Mouse (Mus musculus) lung, adult 10 weeks (tissue): ENCODE data around the gene Map7. TPM values are rescaled to one million over a fixed set of nuclear protein-coding genes. Genes with fewer than 3 reads are reported as not detected.

Experiments
- polyA plus RNA-seq: library from polyadenylated mRNA; stranded (reverse); fragments of 350-450 nt; fragmentation: Illumina TruSeq; extraction: RNeasy Lipid Tissue Mini Kit (QIAGEN cat#74804); gene quantifications from one replicate; pipeline ENCODE4 v1.2.3, GENCODE M21; 2014; ENCODE audit warnings: low read depth, low replicate concordance; ENCODE audit not compliant: insufficient read depth

Map7 gene
- polyA plus RNA-seq = 8.3 TPM

DNA sequence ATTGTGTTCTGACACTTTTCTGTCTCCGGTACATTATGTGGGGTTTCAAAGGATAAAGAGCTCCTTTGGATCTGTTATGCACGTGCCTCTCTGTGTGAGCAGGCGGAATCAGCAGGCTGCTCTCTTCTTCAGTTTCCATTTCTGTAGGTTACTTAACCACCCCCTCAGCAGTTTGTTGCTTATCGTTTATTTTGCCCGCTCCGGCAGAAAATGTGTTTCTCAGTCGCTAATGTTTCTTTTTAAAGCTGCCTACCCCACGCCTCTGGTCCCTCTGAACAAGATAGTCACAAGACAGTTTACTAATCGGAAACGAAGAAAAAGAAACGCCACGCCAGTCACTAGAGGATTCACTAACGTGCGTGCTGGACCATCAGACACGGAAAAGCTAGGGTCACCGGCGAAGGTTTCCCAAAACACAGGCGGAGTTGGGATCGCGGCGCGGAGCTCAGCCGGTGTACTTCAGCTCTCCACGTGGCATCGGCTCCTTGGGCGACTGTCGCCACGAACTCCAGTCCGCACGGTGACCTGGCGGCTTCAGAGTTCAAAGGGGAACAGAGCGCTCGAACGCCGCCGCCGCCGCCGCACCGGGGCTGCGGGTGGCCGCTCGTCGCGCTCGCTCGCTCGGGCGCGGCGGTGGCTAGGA lies at the start of gene Map7:
Gene Map7, plus strand, starts transcription at position 342 of the 643 bp plus-strand sequence.

DNA sequence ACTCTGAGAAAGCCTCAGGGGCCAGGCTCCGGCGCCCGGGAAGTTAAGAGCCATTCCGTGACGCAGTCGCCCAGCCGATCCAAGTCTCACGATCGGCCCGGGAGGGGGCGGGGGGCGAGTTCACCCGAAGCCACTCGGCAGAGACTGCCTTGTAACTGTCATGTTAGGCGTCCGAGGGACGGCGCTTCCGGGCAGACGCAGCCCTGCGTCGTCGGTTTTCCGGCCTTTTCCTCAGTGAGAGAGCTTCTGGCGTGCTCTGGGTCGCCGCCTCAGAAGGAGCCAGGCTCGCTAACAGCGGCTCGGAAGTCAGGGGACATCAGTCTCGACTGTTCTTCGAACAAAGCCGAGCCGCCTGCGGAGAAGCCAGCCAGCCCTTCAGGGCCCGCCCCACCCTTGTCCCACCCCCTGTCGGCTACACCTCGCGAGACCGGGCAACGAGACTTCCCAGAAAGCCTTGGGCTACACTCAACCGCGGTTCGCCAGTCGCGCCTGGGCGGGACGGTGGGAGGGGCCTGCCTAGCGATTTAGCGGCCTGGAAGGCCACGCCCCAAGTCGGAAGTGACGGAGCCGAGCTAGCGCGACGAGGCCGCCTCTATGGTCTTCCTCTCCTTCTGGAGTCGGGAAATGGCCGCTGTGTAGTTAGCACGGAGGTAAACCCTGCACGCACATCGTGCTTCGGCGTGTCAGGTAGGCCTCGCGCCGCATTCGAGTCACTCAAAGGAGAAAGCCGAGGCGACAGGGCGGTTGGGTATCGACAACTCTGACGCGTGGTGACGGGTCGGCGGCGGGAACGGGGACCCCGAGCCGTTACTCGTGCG lies 163.9 kb downstream of the Map7 start, which contains the start of gene Bclaf1:
Gene Bclaf1, plus strand, starts transcription at position 552 of the 818 bp plus-strand sequence.

Other genes with a start within 250 kb of the Map7 start
- gene Pex7, start 240.8 kb upstream of the Map7 start, polyA plus RNA-seq = 26.7 TPM
- gene Map3k5, start 214.0 kb upstream of the Map7 start, polyA plus RNA-seq = 9.6 TPM
- 25.7 TPM for gene Bclaf1, start 164.0 kb downstream of the Map7 start, polyA plus RNA-seq
- gene Mtfr2, start 199.3 kb downstream of the Map7 start, polyA plus RNA-seq = 0.20 TPM